Mouse (Mus musculus) layer of hippocampus, postnatal 14 days (tissue): ENCODE measurements around the gene Pus3. TPM values are rescaled to one million over a fixed set of nuclear protein-coding genes. Genes with fewer than 3 reads are reported as not detected.

Experiments used
- DNase-seq, 2 experiments: peaks; one replicate each; pipeline ENCODE4 v3.0.0; 2021 to 2022; ENCODE audit warnings: low spot score in 2 of 2, mixed read lengths in 1 of 2
- long read RNA-seq, 2 experiments: library from polyadenylated mRNA; stranded (forward); transcript quantifications; one replicate each; pipeline ENCODE4 v2.0.0; 2021
- total RNA-seq, 2 experiments: library from RNA; stranded (reverse); gene quantifications; 2 replicates each; pipeline ENCODE4 v1.2.3; 2021

Pus3 gene
- 10 to 100 TPM; 12.7 to 13.7 TPM for total RNA-seq
- long read RNA-seq, experiment 1, partial matches to known transcripts: 4 of 8 reads
- long read RNA-seq, experiment 1, other reads (novel, unspliced or antisense): 1 of 8 reads
- long read RNA-seq, experiment 2, partial matches to known transcripts: 4 of 10 reads
- long read RNA-seq, experiment 2, other reads (novel, unspliced or antisense): 3 of 10 reads

GRCm38 (mm10) chr9:35558257-35559008 lies at the start of gene Pus3, which contains the start of gene Ddx25:
Gene Pus3 (plus strand): TSS chr9:35558595.
Gene Ddx25 (minus strand): TSS chr9:35558528.
- DNase-seq: peak; percentile 77 to 81

- DNase-seq: no peak
These were observed 44.5 kb upstream of the Pus3 start for GRCm38 (mm10) chr9:35513900-35514299.

- no peak for DNase-seq
These were observed 42.2 kb upstream of the Pus3 start for GRCm38 (mm10) chr9:35516182-35516581.

GRCm38 (mm10) chr9:35516711-35517110 lies 41.7 kb upstream of the Pus3 start:
- DNase-seq: no peak

- no peak for DNase-seq
These were observed 40.2 kb upstream of the Pus3 start, which contains the start of gene Gm1113 for GRCm38 (mm10) chr9:35518169-35518568. Gene Gm1113 (minus strand): TSS chr9:35518269.

- no peak for DNase-seq
These were observed 37.6 kb upstream of the Pus3 start for GRCm38 (mm10) chr9:35520631-35521348.

GRCm38 (mm10) chr9:35522241-35522640 lies 36.2 kb upstream of the Pus3 start:
- no peak for DNase-seq

- no peak for DNase-seq
These were observed 35.4 kb upstream of the Pus3 start for GRCm38 (mm10) chr9:35522821-35523515.

GRCm38 (mm10) chr9:35523541-35523940 lies 34.9 kb upstream of the Pus3 start:
- peak; percentile 41 to 70 for DNase-seq

GRCm38 (mm10) chr9:35523941-35524411 lies 34.4 kb upstream of the Pus3 start:
- peak; percentile 77 to 84 for DNase-seq

GRCm38 (mm10) chr9:35529141-35529540 lies 29.3 kb upstream of the Pus3 start:
- no peak for DNase-seq

- no peak for DNase-seq
These were observed 28.6 kb upstream of the Pus3 start for GRCm38 (mm10) chr9:35529796-35530195.

GRCm38 (mm10) chr9:35533266-35533665 lies 25.1 kb upstream of the Pus3 start:
- no peak for DNase-seq

GRCm38 (mm10) chr9:35535110-35535509 lies 23.3 kb upstream of the Pus3 start:
- DNase-seq: peak in 1 of 2 experiments; percentile 74

GRCm38 (mm10) chr9:35535876-35536275 lies 22.5 kb upstream of the Pus3 start:
- no peak for DNase-seq

GRCm38 (mm10) chr9:35539001-35539750 lies 19.2 kb upstream of the Pus3 start:
- DNase-seq: no peak

GRCm38 (mm10) chr9:35541024-35541423 lies 17.4 kb upstream of the Pus3 start:
- no peak for DNase-seq

GRCm38 (mm10) chr9:35541488-35541887 lies 16.9 kb upstream of the Pus3 start:
- DNase-seq: peak; percentile 69 to 71

- DNase-seq: no peak
These were observed 16.5 kb upstream of the Pus3 start for GRCm38 (mm10) chr9:35541941-35542340.

GRCm38 (mm10) chr9:35543099-35543860 lies 15.1 kb upstream of the Pus3 start:
- DNase-seq: no peak
